Mouse (Mus musculus): ENCODE data around the gene Tshz2. TPM values are rescaled to one million over a fixed set of nuclear protein-coding genes. Genes with fewer than 3 reads are reported as not detected.
"Not testable (repeated sequence)": the region's sequence is repeated elsewhere in the genome, so short reads cannot be mapped to it uniquely, and the experiment has no call there.

Gene Tshz2
- total RNA-seq, 1 experiment from 2014 or later = not detected

- no peak for ATAC-seq (replicated peaks; ENCODE audit: insufficient number of reproducible peaks, low FRiP score, low TSS enrichment, poor library complexity, severe bottlenecking)
These were observed 201.8 kb downstream of the Tshz2 start for GRCm38 (mm10) chr2:169834602-169835001.

DNA sequence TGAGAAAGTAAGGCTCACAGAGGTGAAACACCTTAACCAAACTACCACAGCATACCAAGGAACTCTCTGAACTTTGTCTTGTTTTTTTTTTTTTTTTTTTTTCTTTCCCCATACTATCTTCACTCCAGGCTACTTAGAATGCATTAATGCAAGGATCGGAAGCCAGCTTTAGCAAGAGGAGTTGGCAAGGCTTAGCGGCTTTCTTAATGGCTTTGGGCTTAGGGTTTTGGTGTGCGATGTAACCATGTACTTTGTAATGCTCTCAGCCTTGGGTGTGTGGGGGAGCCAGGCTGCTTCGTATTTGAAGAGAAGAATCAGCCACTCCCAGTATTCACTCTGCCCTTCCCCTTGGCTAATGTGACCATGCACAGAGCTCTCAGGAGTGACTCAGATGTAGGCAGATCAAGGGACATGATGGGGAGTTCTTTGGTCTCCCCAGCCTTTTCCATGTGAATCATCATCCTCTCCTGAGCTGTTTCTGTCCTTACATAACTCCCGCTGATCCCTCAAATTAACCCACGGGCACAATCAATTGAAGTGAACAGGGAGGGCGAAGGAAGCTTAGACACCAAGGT, 204.3 kb downstream of the Tshz2 start:
- no peak for ATAC-seq (replicated peaks; ENCODE audit: insufficient number of reproducible peaks, low FRiP score, low TSS enrichment, poor library complexity, severe bottlenecking)

- ATAC-seq (replicated peaks; ENCODE audit: insufficient number of reproducible peaks, low FRiP score, low TSS enrichment, poor library complexity, severe bottlenecking) = no peak
These were observed 205.7 kb downstream of the Tshz2 start for GRCm38 (mm10) chr2:169838521-169838920.

DNA sequence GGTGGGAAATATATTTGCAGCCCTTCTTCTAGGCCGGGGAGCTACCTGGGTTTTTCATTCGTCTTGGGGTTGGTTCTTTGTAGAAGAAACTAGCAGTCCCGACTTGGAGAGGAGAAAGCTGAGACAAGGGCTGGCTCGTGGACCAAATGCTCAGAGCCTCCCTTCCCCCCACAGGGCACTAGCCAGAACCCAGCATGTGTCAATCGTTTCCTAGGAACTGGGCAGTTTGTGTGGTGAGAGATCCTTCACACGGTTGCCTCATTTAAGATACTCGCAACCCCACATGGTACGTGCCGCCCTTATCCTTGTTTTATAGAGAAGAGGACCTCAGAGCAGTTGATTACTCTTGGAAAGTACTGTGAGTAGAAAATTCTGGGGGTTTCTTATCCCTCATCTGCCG, 208.6 kb downstream of the Tshz2 start:
- no peak for ATAC-seq (replicated peaks; ENCODE audit: insufficient number of reproducible peaks, low FRiP score, low TSS enrichment, poor library complexity, severe bottlenecking)

- no peak for ATAC-seq (replicated peaks; ENCODE audit: insufficient number of reproducible peaks, low FRiP score, low TSS enrichment, poor library complexity, severe bottlenecking)
These were observed 209.7 kb downstream of the Tshz2 start for GRCm38 (mm10) chr2:169842494-169842893.

DNA sequence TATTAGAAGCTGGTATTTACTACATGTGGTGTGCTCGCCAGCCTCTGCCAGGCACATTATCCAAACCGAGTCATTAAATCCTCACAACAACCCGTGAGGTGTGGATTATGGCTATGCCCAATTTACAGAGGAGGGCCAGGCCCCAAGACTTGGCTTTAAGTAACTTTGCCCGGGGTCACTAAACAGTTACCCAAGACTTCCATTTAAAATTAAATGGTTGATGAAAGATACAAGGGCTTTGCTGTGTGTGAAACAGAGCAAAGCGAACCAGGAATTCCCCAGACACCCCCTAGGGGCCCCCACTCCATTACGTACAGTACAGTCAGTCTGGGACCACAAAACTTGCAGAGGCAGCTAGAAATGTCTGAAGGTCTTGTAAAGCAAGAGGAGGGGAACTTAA, 210.7 kb downstream of the Tshz2 start:
- ATAC-seq (replicated peaks; ENCODE audit: insufficient number of reproducible peaks, low FRiP score, low TSS enrichment, poor library complexity, severe bottlenecking) = no peak

DNA sequence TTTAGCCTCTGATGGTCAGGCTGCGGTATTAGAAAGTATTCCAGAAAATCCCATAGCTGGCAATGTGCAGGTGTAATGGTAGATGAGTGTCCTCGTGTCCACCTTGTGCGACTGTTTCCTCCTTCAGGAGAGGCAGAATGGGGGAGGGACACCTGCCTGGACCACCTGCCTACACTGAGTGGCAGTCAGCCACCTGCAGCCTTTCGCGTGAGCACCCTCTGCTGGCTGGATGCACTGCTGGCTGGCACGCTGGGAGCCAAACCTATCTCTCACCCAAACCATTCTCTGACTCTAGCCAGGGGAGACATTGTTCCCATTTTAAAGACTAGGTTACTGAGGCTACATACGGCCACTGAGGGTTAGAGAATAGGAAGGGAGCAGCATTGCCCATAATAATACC, 216.3 kb downstream of the Tshz2 start:
- no peak for ATAC-seq (replicated peaks; ENCODE audit: insufficient number of reproducible peaks, low FRiP score, low TSS enrichment, poor library complexity, severe bottlenecking)

DNA sequence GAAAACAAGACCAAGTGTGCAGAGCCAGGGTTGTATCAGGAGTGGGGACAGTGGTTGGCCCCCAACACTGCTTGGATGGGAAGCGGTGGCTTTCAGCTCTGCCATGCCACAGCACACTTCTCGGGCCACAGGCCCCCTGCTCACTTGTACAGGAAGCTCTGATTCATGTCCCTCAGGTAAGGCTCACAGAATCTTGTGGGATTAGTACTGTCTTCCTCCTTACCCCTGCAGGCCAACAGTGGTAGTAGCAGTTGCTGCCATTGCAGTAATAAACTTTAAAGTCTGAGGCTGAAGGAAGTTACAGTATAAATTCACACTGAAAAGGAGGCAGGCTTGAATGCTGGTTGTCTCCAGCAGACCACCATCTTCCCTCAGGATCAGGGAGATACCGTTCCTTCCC, 216.7 kb downstream of the Tshz2 start:
- no peak for ATAC-seq (replicated peaks; ENCODE audit: insufficient number of reproducible peaks, low FRiP score, low TSS enrichment, poor library complexity, severe bottlenecking)

GRCm38 (mm10) chr2:169851606-169852005, 218.8 kb downstream of the Tshz2 start:
- no peak for ATAC-seq (replicated peaks; ENCODE audit: insufficient number of reproducible peaks, low FRiP score, low TSS enrichment, poor library complexity, severe bottlenecking)

DNA sequence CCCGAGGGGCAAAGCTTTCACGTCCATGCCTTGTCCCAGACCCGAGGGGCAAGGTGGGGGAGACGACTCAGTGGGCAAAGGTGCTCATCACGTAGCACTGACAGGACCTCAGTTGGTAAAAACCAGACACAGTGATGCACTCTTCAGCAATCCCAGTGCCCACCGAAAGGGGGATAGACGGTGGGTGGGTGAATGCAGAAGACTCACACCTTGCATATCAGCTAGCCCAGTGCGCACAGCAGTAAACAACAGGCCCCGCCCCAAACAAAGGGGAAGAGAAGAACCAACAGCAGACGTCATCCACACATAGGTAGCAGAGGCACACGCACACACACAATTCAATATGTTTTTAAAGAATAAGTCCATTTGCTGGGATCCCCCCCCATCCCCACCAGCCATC, 221.7 kb downstream of the Tshz2 start:
- no peak for ATAC-seq (replicated peaks; ENCODE audit: insufficient number of reproducible peaks, low FRiP score, low TSS enrichment, poor library complexity, severe bottlenecking)

- not testable (repeated sequence) for ATAC-seq (replicated peaks; ENCODE audit: insufficient number of reproducible peaks, low FRiP score, low TSS enrichment, poor library complexity, severe bottlenecking)
These were observed 224.2 kb downstream of the Tshz2 start for GRCm38 (mm10) chr2:169857041-169857440.

GRCm38 (mm10) chr2:169859078-169859855, 226.5 kb downstream of the Tshz2 start:
- no peak for ATAC-seq (replicated peaks; ENCODE audit: insufficient number of reproducible peaks, low FRiP score, low TSS enrichment, poor library complexity, severe bottlenecking)

DNA sequence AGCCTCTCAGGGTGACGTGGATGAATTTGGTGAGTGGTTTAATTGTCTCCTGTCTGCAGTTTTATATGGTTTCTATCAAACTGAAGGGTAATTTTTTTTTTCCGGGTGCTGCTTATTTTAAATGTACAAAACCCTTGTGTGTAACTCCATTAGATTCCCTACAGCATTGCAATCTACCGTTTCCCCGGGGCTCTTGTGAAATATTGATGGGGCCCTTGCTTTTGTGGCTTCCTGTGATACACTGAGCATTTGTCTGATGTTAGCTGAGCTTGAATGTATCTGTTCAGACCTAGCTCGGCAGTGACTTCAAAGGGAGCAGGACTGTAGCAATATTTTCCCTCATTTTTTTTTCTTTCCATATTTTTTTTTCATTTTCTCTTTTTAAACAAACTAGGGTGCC, 228.1 kb downstream of the Tshz2 start:
- no peak for ATAC-seq (replicated peaks; ENCODE audit: insufficient number of reproducible peaks, low FRiP score, low TSS enrichment, poor library complexity, severe bottlenecking)

- ATAC-seq (replicated peaks; ENCODE audit: insufficient number of reproducible peaks, low FRiP score, low TSS enrichment, poor library complexity, severe bottlenecking) = no peak
These were observed 229.9 kb downstream of the Tshz2 start for GRCm38 (mm10) chr2:169862701-169863100.

GRCm38 (mm10) chr2:169869468-169869867, 236.7 kb downstream of the Tshz2 start:
- ATAC-seq (replicated peaks; ENCODE audit: insufficient number of reproducible peaks, low FRiP score, low TSS enrichment, poor library complexity, severe bottlenecking) = no peak

GRCm38 (mm10) chr2:169870503-169870902, 237.7 kb downstream of the Tshz2 start:
- ATAC-seq (replicated peaks; ENCODE audit: insufficient number of reproducible peaks, low FRiP score, low TSS enrichment, poor library complexity, severe bottlenecking) = no peak

DNA sequence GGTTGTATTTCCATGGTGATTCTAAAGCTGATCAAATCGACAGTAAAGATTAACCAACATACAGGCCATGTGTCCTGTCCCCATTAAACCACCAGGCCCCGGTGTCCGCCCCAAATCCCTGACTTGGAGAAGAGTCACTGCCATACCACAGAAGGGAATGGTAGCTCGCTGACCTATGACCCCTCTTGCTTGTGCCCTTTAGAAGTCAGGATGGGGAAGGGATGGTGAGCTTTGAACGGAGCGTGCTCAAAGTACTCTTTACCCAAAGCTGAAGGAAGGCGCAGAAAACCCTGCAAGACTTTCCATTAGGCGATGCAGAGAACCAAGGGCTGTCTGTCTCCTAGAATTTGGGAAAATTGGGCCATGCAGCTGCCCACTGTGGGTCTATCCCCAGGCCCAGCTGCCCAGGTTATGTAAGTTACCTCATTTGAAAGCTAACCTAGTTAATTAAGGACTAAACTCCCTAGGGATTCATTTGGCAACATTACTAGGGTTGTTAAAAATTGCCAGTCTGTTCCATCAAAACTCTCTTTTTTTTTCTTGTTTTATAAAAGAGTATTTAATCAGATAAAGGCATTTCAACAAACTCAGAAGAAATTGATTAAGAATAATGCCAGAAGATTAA, 238.7 kb downstream of the Tshz2 start:
- ATAC-seq (replicated peaks; ENCODE audit: insufficient number of reproducible peaks, low FRiP score, low TSS enrichment, poor library complexity, severe bottlenecking) = no peak

DNA sequence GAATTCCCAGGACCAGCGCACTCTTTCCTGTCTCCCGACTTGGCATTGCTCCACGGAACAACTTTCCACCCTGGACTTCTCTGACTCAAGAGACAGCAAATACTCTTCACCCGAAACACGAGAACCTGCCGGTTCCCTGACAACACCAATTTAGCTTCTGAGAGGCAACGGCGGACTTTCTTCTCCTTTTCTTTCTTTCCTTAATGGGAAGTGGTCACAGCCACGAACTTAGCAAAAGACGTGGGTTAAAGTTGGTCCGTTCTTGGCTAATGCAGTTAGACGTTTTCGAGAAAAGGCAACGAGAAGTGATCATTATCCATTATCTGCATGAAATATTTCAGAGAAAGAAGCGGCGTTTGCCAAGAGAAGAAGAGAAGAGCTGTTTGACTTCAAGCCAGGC, 240.6 kb downstream of the Tshz2 start:
- ATAC-seq (replicated peaks; ENCODE audit: insufficient number of reproducible peaks, low FRiP score, low TSS enrichment, poor library complexity, severe bottlenecking) = no peak

- no peak for ATAC-seq (replicated peaks; ENCODE audit: insufficient number of reproducible peaks, low FRiP score, low TSS enrichment, poor library complexity, severe bottlenecking)
These were observed 255.1 kb downstream of the Tshz2 start for GRCm38 (mm10) chr2:169887921-169888320.

- ATAC-seq (replicated peaks; ENCODE audit: insufficient number of reproducible peaks, low FRiP score, low TSS enrichment, poor library complexity, severe bottlenecking) = no peak
These were observed 259.7 kb downstream of the Tshz2 start for GRCm38 (mm10) chr2:169892441-169893038.

All from monocyte, adult 5-6 weeks (primary cell).